Mouse (Mus musculus): ENCODE data around the gene Pim3. TPM values are rescaled to one million over a fixed set of nuclear protein-coding genes. Genes with fewer than 3 reads are reported as not detected.

Gene Pim3
- total and polyA plus RNA-seq, 3 experiments, result 33.6 to 41.6 TPM; not detected in 1

- peaks cover 2 to 3% of the 10 kb centered on the region in 2 experiments; a peak in 2 of 4 replicates for H3K27me3 ChIP-seq (ENCODE audit: control insufficient read depth in 1 of 2, insufficient read depth in 2 of 2, low read length in 2 of 2)
- H3K27ac ChIP-seq (ENCODE audit: control insufficient read depth, low read depth, low read length), result no peak overlapping the region
- TF ChIP-seq TCF12 (IDR thresholded peaks at IDR 0.05; ENCODE audit: low read depth, low read length) (no peak), MEF2A (IDR thresholded peaks at IDR 0.05; ENCODE audit: extremely low read depth, insufficient replicate concordance, low read depth, low read length, poor library complexity, severe bottlenecking) (no peak), MAFK (IDR thresholded peaks at IDR 0.05; ENCODE audit: borderline replicate concordance, low read depth, low read length) (no peak), POLR2AphosphoS5 (IDR thresholded peaks at IDR 0.05; ENCODE audit: borderline replicate concordance, low read depth, low read length) (no peak), TBP (IDR thresholded peaks at IDR 0.05; ENCODE audit: low read depth, low read length) (no peak), BHLHE40 (IDR thresholded peaks at IDR 0.05; ENCODE audit: borderline replicate concordance, low read depth, low read length) (no peak), RCOR1 (IDR thresholded peaks at IDR 0.05; ENCODE audit: low read depth, low read length) (no peak), MYB (IDR thresholded peaks at IDR 0.05; ENCODE audit: low read depth, low read length) (no peak), E2F4 (IDR thresholded peaks at IDR 0.05; ENCODE audit: borderline replicate concordance, low read depth, low read length) (no peak), UBTF (IDR thresholded peaks at IDR 0.05; ENCODE audit: borderline replicate concordance, insufficient read depth, low read depth, low read length) (no peak), TAL1 (IDR thresholded peaks at IDR 0.05; ENCODE audit: low read length) (no peak), POLR2A (IDR thresholded peaks at IDR 0.05; ENCODE audit: control insufficient read depth in 1 of 2, insufficient read depth in 1 of 2, low read depth in 1 of 2, low read length in 2 of 2, poor library complexity in 1 of 2) (no peak)
- no peak overlapping the region for H3K4me3 ChIP-seq (ENCODE audit: control insufficient read depth in 1 of 2, insufficient read depth in 1 of 2, low read depth in 2 of 2, low read length in 2 of 2)
- no peaks in the 10 kb centered on the region for H3K4me1 ChIP-seq (ENCODE audit: control insufficient read depth in 1 of 2, insufficient read depth in 2 of 2, low read length in 2 of 2)
- no peaks in the 10 kb centered on the region for H3K36me3 ChIP-seq (ENCODE audit: control insufficient read depth in 1 of 2, insufficient read depth in 2 of 2, low read length in 2 of 2)
- no peaks in the 10 kb centered on the region for H3K9me3 ChIP-seq (replicated peaks; ENCODE audit: insufficient read depth, low read length)
- DNase-seq (ENCODE audit: low read depth, low spot score), result no peak
- no peaks in the 10 kb centered on the region for H3K79me2 ChIP-seq (ENCODE audit: control insufficient read depth, insufficient read depth, low read length, poor library complexity)
- no peak overlapping the region for H3K9ac ChIP-seq (ENCODE audit: control insufficient read depth, low read depth, low read length, poor library complexity, severe bottlenecking)
Measured at GRCm38 (mm10) chr15:88844966-88845365, 17.0 kb upstream of the Pim3 start.

- H3K9me3 ChIP-seq (replicated peaks; ENCODE audit: insufficient read depth, low read length), result no peaks in the 10 kb centered on the region
- H3K4me3 ChIP-seq (ENCODE audit: control insufficient read depth in 1 of 2, insufficient read depth in 1 of 2, low read depth in 2 of 2, low read length in 2 of 2), result no peak overlapping the region
- peaks cover 2 to 13% of the 10 kb centered on the region in 2 experiments; a peak in 3 of 4 replicates for H3K27me3 ChIP-seq (ENCODE audit: control insufficient read depth in 1 of 2, insufficient read depth in 2 of 2, low read length in 2 of 2)
- no peaks in the 10 kb centered on the region for H3K36me3 ChIP-seq (ENCODE audit: control insufficient read depth in 1 of 2, insufficient read depth in 2 of 2, low read length in 2 of 2)
- H3K27ac ChIP-seq (ENCODE audit: control insufficient read depth, low read depth, low read length), result no peak overlapping the region
- no peak for DNase-seq (ENCODE audit: low read depth, low spot score)
- TF ChIP-seq MAZ (IDR thresholded peaks at IDR 0.05; ENCODE audit: low read depth, low read length) (no peak), EP300 (IDR thresholded peaks at IDR 0.05; ENCODE audit: low read depth in 1 of 2, low read length in 2 of 2) (no peak), CHD2 (IDR thresholded peaks at IDR 0.05; ENCODE audit: low read length) (no peak), GABPA (IDR thresholded peaks at IDR 0.05; ENCODE audit: low read depth, low read length) (no peak), GATA1 (IDR thresholded peaks at IDR 0.05; ENCODE audit: low read depth, low read length) (no peak), HCFC1 (IDR thresholded peaks at IDR 0.05; ENCODE audit: low read depth, low read length) (no peak), SIN3A (IDR thresholded peaks at IDR 0.05; ENCODE audit: low read length) (no peak), UBTF (IDR thresholded peaks at IDR 0.05; ENCODE audit: borderline replicate concordance, insufficient read depth, low read depth, low read length) (no peak), USF2 (IDR thresholded peaks at IDR 0.05; ENCODE audit: borderline replicate concordance in 1 of 2, insufficient read depth in 1 of 2, low read depth in 1 of 2, low read length in 2 of 2) (no peak), MAFK (IDR thresholded peaks at IDR 0.05; ENCODE audit: borderline replicate concordance, low read depth, low read length) (no peak), CTCF (IDR thresholded peaks at IDR 0.05 in 2 of 3, conservative IDR thresholded peaks at IDR 0.05 in 1 of 3; ENCODE audit: control insufficient read depth in 1 of 3, insufficient read depth in 1 of 3, low read depth in 2 of 3, low read length in 3 of 3, poor library complexity in 1 of 3, severe bottlenecking in 1 of 3) (no peak), MXI1 (IDR thresholded peaks at IDR 0.05; ENCODE audit: low read depth, low read length) (no peak), RCOR1 (IDR thresholded peaks at IDR 0.05; ENCODE audit: low read depth, low read length) (no peak), CHD1 (IDR thresholded peaks at IDR 0.05; ENCODE audit: low read depth, low read length) (no peak)
- H3K79me2 ChIP-seq (ENCODE audit: control insufficient read depth, insufficient read depth, low read length, poor library complexity), result no peaks in the 10 kb centered on the region
- H3K4me1 ChIP-seq (ENCODE audit: control insufficient read depth in 1 of 2, insufficient read depth in 2 of 2, low read length in 2 of 2), result no peaks in the 10 kb centered on the region
- no peak overlapping the region for H3K9ac ChIP-seq (ENCODE audit: control insufficient read depth, low read depth, low read length, poor library complexity, severe bottlenecking)
Measured at GRCm38 (mm10) chr15:88848661-88849060, 13.3 kb upstream of the Pim3 start.

Measured in MEL (cell line).